Mouse (Mus musculus) limb, embryonic 12.5 days (tissue): ENCODE results near the gene Plbd2. TPM values are rescaled to one million over a fixed set of nuclear protein-coding genes. Genes with fewer than 3 reads are reported as not detected.

Experiments used
- ATAC-seq: fragments of 200-750 bp; cut with Nextera tagmentation; 2 replicates; pipeline ENCODE4 v1.8.0; 2017; ENCODE audit warnings: low read depth, moderate TSS enrichment; ENCODE audit not compliant: insufficient number of reproducible peaks, insufficient read depth, low FRiP score, low TSS enrichment
- H3K27ac ChIP-seq: fragments of 300-500 bp; sonication (generic); 2 replicates; pipeline ENCODE4 v1.5.1; 2016; ENCODE audit warnings: mild to moderate bottlenecking, moderate library complexity
- H3K27me3 ChIP-seq: fragments of 300-500 bp; sonication (generic); 2 replicates; pipeline ENCODE4 v1.6.1; 2016; ENCODE audit warnings: mild to moderate bottlenecking, moderate library complexity
- H3K36me3 ChIP-seq: fragments of 300-500 bp; sonication (generic); 2 replicates; pipeline ENCODE4 v1.6.1; 2016; ENCODE audit warnings: mild to moderate bottlenecking, moderate library complexity
- H3K4me1 ChIP-seq: fragments of 300-500 bp; sonication (generic); replicated peaks from 2 replicates; pipeline ENCODE4 v1.6.1; 2016
- H3K4me2 ChIP-seq: fragments of 300-500 bp; sonication (generic); 2 replicates; pipeline ENCODE4 v1.6.1; 2016; ENCODE audit warnings: mild to moderate bottlenecking, moderate library complexity
- H3K4me3 ChIP-seq: fragments of 300-500 bp; sonication (generic); replicated peaks from 2 replicates; pipeline ENCODE4 v1.5.1; 2016; ENCODE audit warnings: mild to moderate bottlenecking
- H3K9ac ChIP-seq: fragments of 300-500 bp; sonication (generic); replicated peaks from 2 replicates; pipeline ENCODE4 v1.6.1; 2016; ENCODE audit warnings: mild to moderate bottlenecking, moderate library complexity
- H3K9me3 ChIP-seq: fragments of 300-500 bp; sonication (generic); 2 replicates; pipeline ENCODE4 v1.6.1; 2016; ENCODE audit warnings: mild to moderate bottlenecking, moderate library complexity
- WGBS: fragments of 180-500 bp; shearing (Covaris S2); methylation state at CpG from one replicate; pipeline ENCODE4 v1.1.7; 2016; 5-methylcytosine and 5-hydroxymethylcytosine counted together
- polyA plus RNA-seq: library from polyadenylated mRNA; unstranded; fragments of >200 nt; fragmentation: Nextera tagmentation; extraction: Ambion mirVana; gene quantifications from 2 replicates; pipeline ENCODE4 v1.2.1, GENCODE M21; 2016

Plbd2 gene
- polyA plus RNA-seq, 1 experiment from 2014 or later: 46.3 TPM

DNA sequence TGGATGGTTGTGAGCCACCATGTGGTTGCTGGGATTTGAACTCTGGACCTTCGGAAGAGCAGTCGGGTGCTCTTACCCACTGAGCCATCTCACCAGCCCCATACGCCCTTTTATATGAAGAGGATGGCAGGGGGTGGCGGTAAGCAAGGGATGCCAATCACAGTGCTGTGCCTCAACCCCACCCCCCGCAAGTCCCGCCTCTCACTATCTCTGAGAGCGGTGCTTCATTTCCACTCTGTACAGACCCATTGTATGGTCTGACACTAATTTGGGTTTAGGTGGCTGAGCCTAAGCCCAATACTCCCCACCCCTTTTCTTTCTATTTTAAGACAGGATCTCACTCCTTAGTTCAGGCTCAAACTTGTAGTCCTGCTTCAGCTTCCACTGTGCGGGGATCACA is 27.6 kb downstream of the Plbd2 start:
- no peak overlapping the region for H3K4me2 ChIP-seq
- no peaks in the 10 kb centered on the region for H3K9me3 ChIP-seq
- ATAC-seq: no peak
- 49% methylated on average over 8 of the region's 8 CpGs for WGBS
- no peak overlapping the region for H3K4me3 ChIP-seq
- no peak overlapping the region for H3K27ac ChIP-seq
- peaks cover 4% of the 10 kb centered on the region; the same call in 1 of the 2 replicates for H3K4me1 ChIP-seq
- no peaks in the 10 kb centered on the region for H3K36me3 ChIP-seq
- peaks cover 20% of the 10 kb centered on the region for H3K27me3 ChIP-seq
- no peak overlapping the region for H3K9ac ChIP-seq

DNA sequence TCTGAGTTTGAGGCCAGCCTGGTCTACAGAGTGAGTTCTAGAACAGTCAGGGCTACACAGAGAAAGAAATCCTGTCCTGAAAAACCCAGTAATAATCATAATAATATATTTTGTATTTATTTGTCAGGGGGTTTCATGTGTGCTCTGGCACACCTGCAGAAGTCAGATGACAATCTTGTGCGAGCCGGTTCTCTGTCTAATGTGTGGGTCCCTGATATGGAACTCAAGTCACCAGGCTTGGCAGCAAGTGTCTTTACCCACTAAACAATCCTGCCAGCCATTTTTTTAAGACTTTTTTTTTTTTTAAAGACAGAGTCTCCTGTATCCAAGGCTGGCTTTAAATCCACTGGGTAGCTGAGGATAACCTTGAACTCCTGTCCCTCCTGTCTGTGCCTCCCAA is 30.1 kb downstream of the Plbd2 start:
- ATAC-seq: no peak
- H3K9ac ChIP-seq: no peak overlapping the region
- H3K27me3 ChIP-seq: peaks cover 16% of the 10 kb centered on the region
- peaks cover 4% of the 10 kb centered on the region; the same call in 1 of the 2 replicates for H3K4me1 ChIP-seq
- no peaks in the 10 kb centered on the region for H3K9me3 ChIP-seq
- no peaks in the 10 kb centered on the region for H3K36me3 ChIP-seq
- no peak overlapping the region for H3K4me2 ChIP-seq
- WGBS: 84% methylated on average over 2 of the region's 2 CpGs
- H3K4me3 ChIP-seq: no peak overlapping the region
- H3K27ac ChIP-seq: no peak overlapping the region

DNA sequence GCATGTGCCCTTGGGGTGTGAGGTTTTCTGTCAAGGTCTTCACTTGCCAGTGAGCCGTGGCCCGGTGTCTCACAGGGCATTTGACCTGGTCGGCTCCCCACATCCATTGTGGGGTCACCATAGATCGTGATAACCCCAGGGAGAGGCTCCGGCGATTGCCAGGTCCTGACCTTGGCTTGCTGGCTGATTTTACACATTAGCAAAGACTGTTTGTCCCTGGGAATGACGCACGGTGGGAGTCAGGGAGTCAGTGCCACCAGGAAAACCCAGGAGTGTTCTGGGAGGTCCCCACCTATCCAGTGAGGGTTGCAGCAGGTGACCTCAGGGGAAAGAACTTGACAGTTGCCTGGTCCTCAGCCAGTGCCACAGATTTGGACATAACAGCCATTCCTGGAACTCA is 30.7 kb downstream of the Plbd2 start, which contains the start of gene Sdsl:
Gene Sdsl, minus strand, starts transcription at position 41 of the 400 bp plus-strand sequence.
- H3K4me3 ChIP-seq: no peak within 1 kb of the TSS
- H3K4me1 ChIP-seq: peaks cover 4% of the 10 kb centered on the region; the same call in 1 of the 2 replicates
- peaks cover 16% of the 10 kb centered on the region for H3K27me3 ChIP-seq
- ATAC-seq: no peak
- H3K9me3 ChIP-seq: no peaks in the 10 kb centered on the region
- peak within 1 kb of the TSS; percentile 37; the same call in 1 of the 2 replicates for H3K27ac ChIP-seq
- H3K4me2 ChIP-seq: no peak within 1 kb of the TSS
- no peaks in the 10 kb centered on the region for H3K36me3 ChIP-seq
- no peak within 1 kb of the TSS for H3K9ac ChIP-seq
- 81% methylated on average over 8 of the region's 8 CpGs for WGBS

DNA sequence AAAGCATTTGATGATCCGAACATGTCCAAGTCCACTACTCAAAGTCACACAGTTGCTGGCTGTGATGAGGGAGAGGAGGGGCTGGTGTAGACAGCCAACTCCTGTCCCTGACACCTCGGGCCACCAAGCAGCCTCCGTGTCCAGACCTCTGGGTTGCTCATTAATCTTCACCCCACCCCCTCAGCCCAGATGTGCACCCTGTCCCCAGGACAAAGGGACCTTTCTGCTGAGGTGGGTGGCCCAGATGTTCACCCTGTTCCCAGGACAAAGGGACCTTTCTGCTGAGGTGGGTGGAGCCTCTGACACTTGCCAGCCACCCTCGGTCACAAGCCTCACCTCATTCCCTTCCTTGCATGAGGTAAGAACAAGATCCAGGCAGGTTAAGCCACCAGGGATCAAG is 31.9 kb downstream of the Plbd2 start:
- H3K27me3 ChIP-seq: peaks cover 12% of the 10 kb centered on the region
- no peak overlapping the region for H3K4me2 ChIP-seq
- no peak for ATAC-seq
- peaks cover 4% of the 10 kb centered on the region; the same call in 1 of the 2 replicates for H3K4me1 ChIP-seq
- H3K36me3 ChIP-seq: no peaks in the 10 kb centered on the region
- 44% methylated on average over 4 of the region's 4 CpGs for WGBS
- no peak overlapping the region for H3K9ac ChIP-seq
- H3K9me3 ChIP-seq: no peaks in the 10 kb centered on the region
- no peak overlapping the region for H3K4me3 ChIP-seq
- no peak overlapping the region; the same call in 1 of the 2 replicates for H3K27ac ChIP-seq

DNA sequence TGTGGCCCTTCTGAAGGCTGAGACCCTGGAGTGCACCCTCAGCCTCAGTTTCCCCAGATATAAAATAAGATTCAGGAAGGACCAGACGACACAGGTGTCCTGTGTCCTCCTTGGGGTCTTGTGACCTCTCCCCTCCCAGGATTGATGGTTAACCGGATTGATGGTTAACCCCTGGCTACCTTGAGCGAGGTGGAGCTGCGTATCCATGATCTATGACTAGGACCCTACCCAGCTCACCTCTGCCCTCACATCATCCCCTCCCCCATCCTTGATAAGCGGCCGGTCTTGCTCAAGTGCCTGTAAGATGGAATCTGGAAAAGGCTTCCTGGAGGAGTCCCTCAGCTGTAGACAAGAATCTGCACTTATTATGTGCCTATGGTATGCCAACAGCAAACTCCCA is 34.6 kb downstream of the Plbd2 start:
- WGBS: 82% methylated on average over 6 of the region's 6 CpGs
- Histone ChIP-seq H3K36me3 (no peaks in the 10 kb centered on the region), H3K4me1 (peaks cover 4% of the 10 kb centered on the region; the same call in 1 of the 2 replicates), H3K27me3 (0 out of 2 replicates have a peak, but pooled peaks cover 4% of the 10 kb centered on the region), H3K9me3 (0 out of 2 replicates have a peak, but pooled peaks cover 6% of the 10 kb centered on the region), H3K27ac (no peak overlapping the region), H3K4me2 (no peak overlapping the region), H3K4me3 (no peak overlapping the region), H3K9ac (no peak overlapping the region)
- ATAC-seq: no peak

DNA sequence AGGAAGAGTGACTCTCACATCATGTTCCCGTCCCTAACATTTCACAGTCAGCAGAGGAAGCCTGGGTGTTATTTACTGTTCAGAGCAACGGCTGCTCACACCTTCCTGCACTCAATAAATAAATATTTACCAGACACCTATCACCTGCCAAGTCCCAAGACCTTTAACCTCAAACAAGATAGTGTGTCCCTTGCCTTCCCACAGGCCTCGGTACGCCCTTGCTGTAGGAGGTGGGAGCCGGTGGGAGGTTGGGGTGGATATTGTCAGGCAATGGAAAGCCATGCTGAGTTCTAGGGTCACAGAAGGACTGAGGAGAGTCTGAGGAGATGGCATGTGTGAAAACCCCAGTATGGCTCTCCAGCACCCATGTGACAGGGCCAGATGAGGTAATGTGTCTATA is 35.1 kb downstream of the Plbd2 start:
- whole genome bisulfite sequencing: 69% methylated on average over 5 of the region's 5 CpGs
- Histone ChIP-seq H3K4me1 (peaks cover 4% of the 10 kb centered on the region; the same call in 1 of the 2 replicates), H3K27me3 (peaks cover 5% of the 10 kb centered on the region; the same call in 1 of the 2 replicates), H3K9me3 (0 out of 2 replicates have a peak, but pooled peaks cover 6% of the 10 kb centered on the region), H3K9ac (no peak overlapping the region), H3K4me2 (no peak overlapping the region), H3K27ac (no peak overlapping the region), H3K4me3 (no peak overlapping the region), H3K36me3 (no peaks in the 10 kb centered on the region)
- ATAC-seq: no peak

DNA sequence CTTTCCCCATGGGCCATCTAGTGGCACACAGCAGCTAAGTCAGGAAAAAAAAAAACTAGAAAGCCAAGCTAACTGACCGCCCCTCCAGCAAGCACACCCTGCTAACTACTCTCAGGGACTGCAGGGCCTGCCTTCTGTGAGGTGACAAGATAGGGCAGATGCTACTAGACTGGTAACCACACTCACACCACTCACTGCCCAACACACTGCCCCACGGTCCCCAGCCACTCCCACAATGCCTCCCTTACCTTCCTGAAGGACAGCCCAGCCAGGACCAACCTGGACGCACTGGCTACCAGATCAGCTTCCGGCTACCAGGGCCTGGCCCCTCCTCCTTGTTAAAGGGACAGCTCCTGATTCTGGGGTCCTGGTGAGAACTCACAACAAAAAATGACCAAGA is 36.4 kb downstream of the Plbd2 start:
- Histone ChIP-seq H3K9me3 (0 out of 2 replicates have a peak, but pooled peaks cover 6% of the 10 kb centered on the region), H3K36me3 (no peaks in the 10 kb centered on the region), H3K27me3 (peaks cover 13% of the 10 kb centered on the region), H3K9ac (0 out of 2 replicates have a peak overlapping the region, but pooled peaks have one; percentile 1), H3K27ac (no peak overlapping the region), H3K4me1 (peaks cover 4% of the 10 kb centered on the region; the same call in 1 of the 2 replicates), H3K4me3 (no peak overlapping the region), H3K4me2 (peak overlapping the region; percentile 33)
- no peak for ATAC-seq
- 6% methylated on average over 4 of the region's 4 CpGs for WGBS

DNA sequence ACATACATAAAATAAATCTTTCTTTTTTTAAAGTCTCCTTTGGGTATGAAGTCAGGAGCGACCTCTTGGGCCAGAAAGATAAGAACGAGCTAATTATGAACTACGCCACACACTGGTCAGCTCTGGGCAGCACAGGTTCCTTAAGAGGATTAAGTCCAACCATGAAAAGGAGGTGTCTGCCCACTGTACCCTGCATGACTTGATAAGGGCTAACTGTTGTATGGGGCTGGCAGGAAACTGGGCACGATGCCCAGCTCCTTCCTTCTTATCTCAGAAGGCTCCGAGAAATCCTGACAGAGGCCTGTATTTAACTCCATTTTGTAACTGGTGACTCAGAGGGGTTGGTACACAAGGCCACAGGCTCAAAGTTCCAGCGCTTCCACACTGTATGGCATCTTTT is 37.6 kb downstream of the Plbd2 start:
- ATAC-seq: no peak
- H3K4me1 ChIP-seq: no peaks in the 10 kb centered on the region
- no peak overlapping the region for H3K27ac ChIP-seq
- H3K27me3 ChIP-seq: peaks cover 23% of the 10 kb centered on the region
- no peak overlapping the region for H3K4me3 ChIP-seq
- H3K9ac ChIP-seq: no peak overlapping the region
- no peak overlapping the region for H3K4me2 ChIP-seq
- WGBS: 96% methylated on average over 6 of the region's 6 CpGs
- 0 out of 2 replicates have a peak, but pooled peaks cover 6% of the 10 kb centered on the region for H3K9me3 ChIP-seq
- H3K36me3 ChIP-seq: no peaks in the 10 kb centered on the region

DNA sequence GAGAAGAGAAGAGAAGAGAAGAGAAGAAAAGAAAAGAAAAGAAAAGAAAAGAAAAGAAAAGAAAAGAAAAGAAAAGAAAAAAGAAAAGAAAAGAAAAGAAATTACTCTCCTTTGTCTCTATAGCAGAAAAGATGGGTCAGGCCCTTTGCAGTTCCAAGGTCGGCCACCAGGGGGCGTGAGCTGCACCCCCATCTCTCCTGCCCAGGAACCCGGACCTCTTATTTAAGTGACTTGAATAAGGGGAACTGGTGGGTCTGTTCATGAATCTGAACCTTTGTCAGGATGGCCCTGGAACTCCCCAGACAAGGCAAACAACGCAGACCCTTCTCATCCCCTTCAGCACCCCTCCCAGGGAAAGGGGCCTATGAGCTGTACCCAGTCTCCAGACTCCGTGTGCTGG is 38.4 kb downstream of the Plbd2 start:
- ATAC-seq: no peak
- H3K27ac ChIP-seq: no peak overlapping the region
- no peak overlapping the region for H3K4me3 ChIP-seq
- peaks cover 24% of the 10 kb centered on the region for H3K27me3 ChIP-seq
- WGBS: 40% methylated on average over 5 of the region's 5 CpGs
- no peak overlapping the region for H3K9ac ChIP-seq
- no peaks in the 10 kb centered on the region for H3K36me3 ChIP-seq
- H3K4me1 ChIP-seq: no peaks in the 10 kb centered on the region
- H3K4me2 ChIP-seq: no peak overlapping the region
- 0 out of 2 replicates have a peak, but pooled peaks cover 6% of the 10 kb centered on the region for H3K9me3 ChIP-seq

DNA sequence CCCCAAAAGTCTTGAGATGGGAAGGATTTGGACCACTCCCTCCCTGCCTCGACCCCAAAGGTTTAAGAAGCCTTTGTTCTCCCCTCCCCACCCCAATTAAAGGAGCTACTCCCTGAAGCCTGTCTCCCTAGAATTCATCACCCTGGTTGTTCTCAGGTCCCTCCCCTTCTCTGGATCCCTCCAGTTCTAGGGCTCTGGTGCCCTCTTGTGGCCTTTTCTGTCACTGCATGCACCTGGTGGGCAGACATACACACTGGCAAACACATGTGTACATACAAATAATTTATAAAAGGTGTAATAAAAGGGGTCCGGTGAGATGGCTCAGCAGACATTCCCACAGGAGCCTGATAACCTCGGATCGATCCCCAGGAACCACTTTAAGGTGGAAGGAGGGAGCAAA is 39.1 kb downstream of the Plbd2 start:
- Histone ChIP-seq H3K9me3 (0 out of 2 replicates have a peak, but pooled peaks cover 6% of the 10 kb centered on the region), H3K27me3 (peaks cover 29% of the 10 kb centered on the region), H3K4me1 (no peaks in the 10 kb centered on the region), H3K4me2 (no peak overlapping the region), H3K27ac (no peak overlapping the region), H3K36me3 (no peaks in the 10 kb centered on the region), H3K4me3 (no peak overlapping the region), H3K9ac (no peak overlapping the region)
- ATAC-seq: no peak
- WGBS: 80% methylated on average over 4 of the region's 4 CpGs

DNA sequence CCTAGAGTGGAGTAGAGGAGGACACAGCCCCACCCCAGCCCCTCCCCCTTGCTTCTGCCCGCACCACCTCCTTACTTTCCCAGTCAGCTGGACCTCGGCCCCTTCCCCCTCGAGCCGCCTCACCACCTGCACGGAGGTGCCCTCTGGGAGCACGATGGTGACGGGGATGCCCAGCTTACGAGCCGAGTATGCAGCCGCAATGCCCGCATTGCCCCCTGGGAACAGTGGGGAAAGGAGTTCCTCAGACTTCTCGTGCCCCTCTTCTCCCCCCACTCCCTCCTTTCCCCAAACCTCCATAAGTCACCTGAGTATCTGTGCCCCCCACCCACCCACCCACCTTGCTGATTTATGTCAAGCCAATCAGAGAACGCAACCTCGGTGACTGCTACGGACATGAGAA is 41.5 kb downstream of the Plbd2 start:
- no peak overlapping the region for H3K27ac ChIP-seq
- no peaks in the 10 kb centered on the region for H3K36me3 ChIP-seq
- no peak for ATAC-seq
- H3K4me2 ChIP-seq: no peak overlapping the region
- 72% methylated on average over 15 of the region's 15 CpGs for WGBS
- no peak overlapping the region for H3K9ac ChIP-seq
- no peak overlapping the region for H3K4me3 ChIP-seq
- 0 out of 2 replicates have a peak, but pooled peaks cover 6% of the 10 kb centered on the region for H3K9me3 ChIP-seq
- H3K27me3 ChIP-seq: peaks cover 49% of the 10 kb centered on the region
- no peaks in the 10 kb centered on the region for H3K4me1 ChIP-seq

DNA sequence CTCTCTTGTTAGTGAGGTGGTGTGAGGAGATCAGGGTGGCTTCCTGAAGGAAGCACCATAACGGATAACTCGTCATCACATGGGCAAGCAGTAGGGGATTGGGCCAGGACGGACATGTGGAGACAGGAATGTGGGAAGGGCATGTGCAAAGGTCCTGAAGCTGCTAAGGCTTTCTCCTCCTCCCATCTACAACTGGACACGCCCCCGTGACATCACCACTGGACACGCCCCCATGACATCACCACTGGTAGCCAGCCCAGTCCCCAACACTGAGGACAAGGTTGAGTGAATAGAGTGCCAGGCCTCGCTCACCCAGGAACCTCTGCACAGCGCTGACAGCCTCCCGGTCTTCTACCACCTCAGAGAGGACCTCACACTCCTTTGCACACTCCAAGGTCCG is 44.3 kb downstream of the Plbd2 start:
- no peak overlapping the region for H3K4me3 ChIP-seq
- no peaks in the 10 kb centered on the region for H3K36me3 ChIP-seq
- no peak for ATAC-seq
- H3K27ac ChIP-seq: no peak overlapping the region
- H3K9me3 ChIP-seq: no peaks in the 10 kb centered on the region
- H3K27me3 ChIP-seq: peaks cover 76% of the 10 kb centered on the region
- no peak overlapping the region for H3K9ac ChIP-seq
- 83% methylated on average over 10 of the region's 10 CpGs for WGBS
- peaks cover 5% of the 10 kb centered on the region for H3K4me1 ChIP-seq
- no peak overlapping the region for H3K4me2 ChIP-seq
